ENCODE assay signal across 8 mouse cellular contexts in genomic region chr10:100016326-100016709, GRCm38 (mm10). TPM values are rescaled to one million over a fixed set of nuclear protein-coding genes. Genes with fewer than 3 reads are reported as not detected.
A peak's percentile ranks its signal among the peaks of the same experiment; 100 is the strongest.
DNase-seq lines count a peak whose midpoint lies in the region; ATAC-seq and TF ChIP-seq lines count a peak whose summit lies in the region.

No protein-coding gene starts in this region.

- TF ChIP-seq POLR2A in testis, adult 2 months (IDR thresholded peaks at IDR 0.05; ENCODE audit: control insufficient read depth, low read depth, low read length): no peak

- 0% methylated on average over 28 of the region's 28 CpGs for WGBS in embryonic facial prominence, embryonic 13.5 days
- WGBS in heart, embryonic 11.5 days (ENCODE audit: insufficient replicate concordance): under 1% methylated on average over 28 of the region's 28 CpGs
- under 1% methylated on average over 28 of the region's 28 CpGs for WGBS in kidney, embryonic 14.5 days
- under 1% methylated on average over 28 of the region's 28 CpGs for WGBS in limb, embryonic 15.5 days
- WGBS in midbrain, embryonic 14.5 days: under 1% methylated on average over 28 of the region's 28 CpGs

- peaks cover 38% of the 10 kb centered on the region for H3K27me3 ChIP-seq in embryonic facial prominence, embryonic 13.5 days
- H3K27me3 ChIP-seq in heart, embryonic 11.5 days (ENCODE audit: control insufficient read depth, insufficient read depth, low read length): no peaks in the 10 kb centered on the region
- peaks cover 4% of the 10 kb centered on the region for H3K27me3 ChIP-seq in kidney, embryonic 14.5 days (ENCODE audit: control insufficient read depth, insufficient read depth, low read length)
- peaks cover 25% of the 10 kb centered on the region for H3K27me3 ChIP-seq in limb, embryonic 15.5 days
- H3K27me3 ChIP-seq in midbrain, embryonic 14.5 days (ENCODE audit: control insufficient read depth, insufficient read depth, low read length): peaks cover 81% of the 10 kb centered on the region
- H3K27me3 ChIP-seq in testis, adult 2 months (ENCODE audit: control insufficient read depth, insufficient read depth, low read length): no peaks in the 10 kb centered on the region

- H3K36me3 ChIP-seq in embryonic facial prominence, embryonic 13.5 days: no peaks in the 10 kb centered on the region
- no peaks in the 10 kb centered on the region for H3K36me3 ChIP-seq in heart, embryonic 11.5 days (ENCODE audit: control insufficient read depth, insufficient read depth, low read length)
- no peaks in the 10 kb centered on the region for H3K36me3 ChIP-seq in kidney, embryonic 14.5 days (ENCODE audit: control insufficient read depth, insufficient read depth, low read length)
- no peaks in the 10 kb centered on the region for H3K36me3 ChIP-seq in limb, embryonic 15.5 days
- H3K36me3 ChIP-seq in midbrain, embryonic 14.5 days (ENCODE audit: control insufficient read depth, insufficient read depth, low read length): no peaks in the 10 kb centered on the region
- H3K36me3 ChIP-seq in testis, adult 2 months (ENCODE audit: control insufficient read depth, insufficient read depth, low read length): no peaks in the 10 kb centered on the region

- H3K9me3 ChIP-seq in embryonic facial prominence, embryonic 13.5 days: no peaks in the 10 kb centered on the region
- H3K9me3 ChIP-seq in heart, embryonic 11.5 days (replicated peaks; ENCODE audit: control insufficient read depth, low read length): no peaks in the 10 kb centered on the region
- no peaks in the 10 kb centered on the region for H3K9me3 ChIP-seq in kidney, embryonic 14.5 days (ENCODE audit: control insufficient read depth, low read length)
- no peaks in the 10 kb centered on the region for H3K9me3 ChIP-seq in limb, embryonic 15.5 days
- no peaks in the 10 kb centered on the region for H3K9me3 ChIP-seq in midbrain, embryonic 14.5 days (ENCODE audit: control insufficient read depth, low read length)

- H3K4me3 ChIP-seq in embryonic facial prominence, embryonic 13.5 days: peak overlapping the region; percentile 61
- H3K4me3 ChIP-seq in heart, embryonic 11.5 days (ENCODE audit: low read depth, low read length): peak overlapping the region; percentile 77
- H3K4me3 ChIP-seq in kidney, embryonic 14.5 days (ENCODE audit: low read length): peak overlapping the region; percentile 64
- H3K4me3 ChIP-seq in limb, embryonic 15.5 days: peak overlapping the region; percentile 72
- peak overlapping the region; percentile 56 for H3K4me3 ChIP-seq in midbrain, embryonic 14.5 days (replicated peaks; ENCODE audit: low read depth, low read length)
- peak overlapping the region; percentile 91 for H3K4me3 ChIP-seq in testis, adult 2 months (ENCODE audit: control insufficient read depth, low read depth, low read length)

- DNase-seq in cerebellum, adult 11 months: peak; percentile 10
- no peak for DNase-seq in cerebellum, adult 11-12 months
- DNase-seq in midbrain, embryonic 14.5 days: peak; percentile 74

- H3K4me2 ChIP-seq in embryonic facial prominence, embryonic 13.5 days: peak overlapping the region; percentile 97
- peak overlapping the region; percentile 91 for H3K4me2 ChIP-seq in heart, embryonic 11.5 days
- H3K4me2 ChIP-seq in kidney, embryonic 14.5 days (replicated peaks; ENCODE audit: low read depth, low read length): peak overlapping the region; percentile 63
- peak overlapping the region; percentile 92 for H3K4me2 ChIP-seq in limb, embryonic 15.5 days
- H3K4me2 ChIP-seq in midbrain, embryonic 14.5 days (ENCODE audit: low read length): peak overlapping the region; percentile 99

- peak overlapping the region; percentile 77 for H3K9ac ChIP-seq in embryonic facial prominence, embryonic 13.5 days
- H3K9ac ChIP-seq in heart, embryonic 11.5 days (ENCODE audit: low read depth, low read length): peak overlapping the region; percentile 73
- peak overlapping the region; percentile 69 for H3K9ac ChIP-seq in kidney, embryonic 14.5 days (ENCODE audit: low read depth, low read length)
- H3K9ac ChIP-seq in limb, embryonic 15.5 days: peak overlapping the region; percentile 56
- H3K9ac ChIP-seq in midbrain, embryonic 14.5 days (replicated peaks; ENCODE audit: low read length): peak overlapping the region; percentile 60; the same call in 1 of the 2 replicates

- ATAC-seq in embryonic facial prominence, embryonic 13.5 days (ENCODE audit: insufficient number of reproducible peaks, insufficient read depth, low FRiP score, low TSS enrichment, low read depth): peak; percentile 49; the same call in 1 of the 2 replicates
- no peak for ATAC-seq in heart, embryonic 11.5 days (replicated peaks; ENCODE audit: insufficient number of reproducible peaks, low FRiP score, low TSS enrichment)
- ATAC-seq in kidney, embryonic 14.5 days (ENCODE audit: low FRiP score, low TSS enrichment): peak; percentile 29; the same call in 1 of the 2 replicates
- ATAC-seq in limb, embryonic 15.5 days (ENCODE audit: insufficient number of reproducible peaks, low FRiP score, low TSS enrichment, low read depth): peak; percentile 40; the same call in 1 of the 2 replicates
- peak; percentile 28; the same call in 1 of the 2 replicates for ATAC-seq in midbrain, embryonic 14.5 days (ENCODE audit: low FRiP score, low TSS enrichment)

- H3K4me1 ChIP-seq in embryonic facial prominence, embryonic 13.5 days: peaks cover 16% of the 10 kb centered on the region
- peaks cover 13% of the 10 kb centered on the region; the same call in 1 of the 2 replicates for H3K4me1 ChIP-seq in heart, embryonic 11.5 days (ENCODE audit: control insufficient read depth, insufficient read depth, low read length)
- H3K4me1 ChIP-seq in kidney, embryonic 14.5 days (ENCODE audit: control insufficient read depth, insufficient read depth, low read length): peaks cover 19% of the 10 kb centered on the region
- peaks cover 31% of the 10 kb centered on the region for H3K4me1 ChIP-seq in limb, embryonic 15.5 days
- H3K4me1 ChIP-seq in midbrain, embryonic 14.5 days (ENCODE audit: control insufficient read depth, insufficient read depth, low read length): peaks cover 6% of the 10 kb centered on the region; the same call in 1 of the 2 replicates
- H3K4me1 ChIP-seq in testis, adult 2 months (ENCODE audit: control insufficient read depth, insufficient read depth, low read length): peaks cover 6% of the 10 kb centered on the region

- peak overlapping the region; percentile 58; the same call in 1 of the 2 replicates for H3K27ac ChIP-seq in embryonic facial prominence, embryonic 13.5 days
- peak overlapping the region; percentile 64; the same call in 1 of the 2 replicates for H3K27ac ChIP-seq in heart, embryonic 11.5 days (ENCODE audit: low read depth, low read length)
- H3K27ac ChIP-seq in kidney, embryonic 14.5 days (ENCODE audit: low read depth, low read length): no peak overlapping the region
- H3K27ac ChIP-seq in limb, embryonic 15.5 days: peak overlapping the region; percentile 72
- no peak overlapping the region; the same call in 1 of the 2 replicates for H3K27ac ChIP-seq in midbrain, embryonic 14.5 days (replicated peaks; ENCODE audit: low read depth, low read length)
- peak overlapping the region; percentile 77; the same call in 1 of the 2 replicates for H3K27ac ChIP-seq in testis, adult 2 months (ENCODE audit: control insufficient read depth, insufficient read depth, low read depth, low read length)

- no peak for TF ChIP-seq CTCF in testis, adult 2 months (IDR thresholded peaks at IDR 0.05; ENCODE audit: control insufficient read depth, insufficient read depth, insufficient replicate concordance, low read depth, low read length)

RNA-seq across cellular contexts. Expression of gene Kitl, which starts 0.9 kb away (rescaled TPM):
- 14.4 and 15.1 TPM in 2 replicates for polyA plus RNA-seq in embryonic facial prominence, embryonic 13.5 days (2015; fragmentation: Nextera tagmentation; extraction: Ambion mirVana)
- 15.2 and 21.5 TPM in 2 replicates for polyA plus RNA-seq in heart, embryonic 11.5 days (2014; fragmentation: Nextera tagmentation; extraction: Ambion mirVana)
- polyA plus RNA-seq in kidney, embryonic 14.5 days (2014; fragmentation: Nextera tagmentation; extraction: Ambion mirVana): 16.7 and 35.2 TPM in 2 replicates
- polyA plus RNA-seq in limb, embryonic 15.5 days (2015; fragmentation: Nextera tagmentation; extraction: Ambion mirVana): 34.1 and 34.3 TPM in 2 replicates
- polyA plus RNA-seq in midbrain, embryonic 14.5 days (2014; fragmentation: Nextera tagmentation; extraction: Ambion mirVana): 22.2 and 23.7 TPM in 2 replicates
- 4.7 and 5.4 TPM in 2 replicates for polyA plus RNA-seq in testis, adult 2 months (2012; rRNA removed)

Comparison
In these comparisons a context has a peak if more than half of its experiments do, and no peak if none do; other contexts are left out.
1. H3K27ac ChIP-seq: peak in embryonic facial prominence, embryonic 13.5 days (single experiment), heart, embryonic 11.5 days (single experiment), limb, embryonic 15.5 days (single experiment) and testis, adult 2 months (single experiment); none in kidney, embryonic 14.5 days (single experiment) and midbrain, embryonic 14.5 days (single experiment).
2. Peak in every context shown above with its lines, with median percentiles within 50 percentile points of each other: H3K4me2 ChIP-seq, H3K4me3 ChIP-seq and H3K9ac ChIP-seq.